Mouse (Mus musculus) lung, postnatal 10 days (tissue): ENCODE results near the gene Dhrs3.

Source experiments
- DNase-seq: peaks from one replicate; pipeline ENCODE4 v3.0.0; 2021

The Dhrs3 gene

GRCm38 (mm10) chr4:144975505-144975904 is 82.9 kb downstream of the Dhrs3 start:
- DNase-seq: no peak

DNA sequence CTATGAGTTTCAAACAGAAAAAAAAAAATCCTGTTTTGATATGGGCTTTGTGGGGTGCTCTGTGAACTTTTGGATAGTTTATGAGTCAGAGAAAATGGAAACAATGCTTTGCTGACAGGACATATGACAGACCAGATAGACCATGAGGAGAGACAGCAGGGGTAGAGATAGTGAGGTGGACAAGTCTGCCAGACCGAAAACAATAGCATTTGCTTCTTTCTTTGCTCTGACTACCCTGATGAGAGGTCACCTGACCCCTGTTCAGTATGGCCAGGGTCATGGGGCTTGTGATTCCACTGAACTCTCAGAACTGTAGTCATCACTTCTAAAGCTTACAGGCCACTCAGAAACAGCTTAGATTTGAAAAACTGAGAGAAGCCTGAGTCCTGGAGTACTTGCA is 84.4 kb downstream of the Dhrs3 start:
- no peak for DNase-seq
